Mouse (Mus musculus) limb, embryonic 14.5 days (tissue): ENCODE measurements at regions not wholly inside any gene's neighbourhood (a gene's known extent, or its start where the extent isn't known, plus 50 kb on each side); places are given as distances from the start of the nearest gene placed in this dataset.

ENCODE experiments used
- ATAC-seq: fragments of 200-750 bp; cut with Nextera tagmentation; 2 replicates; pipeline ENCODE4 v1.8.0; 2017; ENCODE audit warnings: low read depth, moderate number of reproducible peaks, moderate TSS enrichment; ENCODE audit not compliant: low FRiP score
- DNase-seq: peaks from one replicate; pipeline ENCODE4 v3.0.0-alpha.2; 2015; ENCODE audit warnings: low spot score
- H3K27ac ChIP-seq: fragments of 300-500 bp; sonication (generic); replicated peaks from 2 replicates; pipeline ENCODE4 v1.5.1; 2014; ENCODE audit warnings: low read depth, mild to moderate bottlenecking, low read length, moderate library complexity, mixed read lengths
- H3K27me3 ChIP-seq: fragments of 300-500 bp; sonication (generic); 2 replicates; pipeline ENCODE4 v1.6.1; 2014; ENCODE audit warnings: low read length, mixed read lengths; ENCODE audit not compliant: control insufficient read depth, insufficient read depth
- H3K36me3 ChIP-seq: fragments of 300-500 bp; sonication (generic); 2 replicates; pipeline ENCODE4 v1.6.1; 2014; ENCODE audit warnings: mild to moderate bottlenecking, low read length, moderate library complexity, mixed read lengths; ENCODE audit not compliant: control insufficient read depth, insufficient read depth
- H3K4me1 ChIP-seq: fragments of 300-500 bp; sonication (generic); 2 replicates; pipeline ENCODE4 v1.6.1; 2014; ENCODE audit warnings: antibody characterized with exemption, low read length, mixed read lengths; ENCODE audit not compliant: control insufficient read depth, insufficient read depth
- H3K4me2 ChIP-seq: fragments of 300-500 bp; sonication (generic); replicated peaks from 2 replicates; pipeline ENCODE4 v1.6.1; 2014; ENCODE audit warnings: low read depth, mild to moderate bottlenecking, low read length, moderate library complexity; ENCODE audit not compliant: severe bottlenecking
- H3K4me3 ChIP-seq: fragments of 300-500 bp; sonication (generic); replicated peaks from 2 replicates; pipeline ENCODE4 v1.5.1; 2014; ENCODE audit warnings: low read length
- H3K9ac ChIP-seq: fragments of 300-500 bp; sonication (generic); 2 replicates; pipeline ENCODE4 v1.6.1; 2014; ENCODE audit warnings: mild to moderate bottlenecking, low read depth, low read length, moderate library complexity; ENCODE audit not compliant: severe bottlenecking
- H3K9me3 ChIP-seq: fragments of 300-500 bp; sonication (generic); 2 replicates; pipeline ENCODE4 v1.6.1; 2016; ENCODE audit warnings: low read length; ENCODE audit not compliant: control insufficient read depth
- POLR2A ChIP-seq: fragments of 200-500 bp; IDR thresholded peaks from 2 replicates; pipeline ENCODE4 v1.8.0; 2012; ENCODE audit warnings: inconsistent platforms, mild to moderate bottlenecking, moderate library complexity, borderline replicate concordance; ENCODE audit not compliant: insufficient read depth, insufficient read length; ENCODE audit errors: extremely low read depth
- WGBS: fragments of 180-500 bp; shearing (Covaris S2); extraction: QIAGEN DNeasy Blood & Tissue Kit; methylation state at CpG from one replicate; pipeline ENCODE4 v1.1.7; 2014; 5-methylcytosine and 5-hydroxymethylcytosine counted together

GRCm38 (mm10) chr7:36157270-36157945, 354.6 kb upstream of the Zfp507 start:
- H3K9me3 ChIP-seq, result no peaks in the 10 kb centered on the region
- no peak for DNase-seq
- no peak for TF ChIP-seq POLR2A
- H3K27me3 ChIP-seq, result no peaks in the 10 kb centered on the region
- H3K9ac ChIP-seq, result no peak overlapping the region
- peaks cover 6% of the 10 kb centered on the region; the same call in 1 of the 2 replicates for H3K4me1 ChIP-seq
- 57% methylated on average over 22 of the region's 22 CpGs for WGBS
- no peak overlapping the region for H3K27ac ChIP-seq
- H3K4me2 ChIP-seq, result no peak overlapping the region
- no peak overlapping the region for H3K4me3 ChIP-seq
- ATAC-seq, result no peak
- no peaks in the 10 kb centered on the region for H3K36me3 ChIP-seq

GRCm38 (mm10) chr7:36156595-36156994, 353.8 kb upstream of the Zfp507 start:
- H3K27ac ChIP-seq, result no peak overlapping the region
- H3K36me3 ChIP-seq, result no peaks in the 10 kb centered on the region
- H3K4me2 ChIP-seq, result no peak overlapping the region

GRCm38 (mm10) chr7:36155576-36155975, 352.8 kb upstream of the Zfp507 start:
- DNase-seq (peak; percentile 54), ATAC-seq (no peak)
- TF ChIP-seq POLR2A, result no peak
- H3K27me3 ChIP-seq, result no peaks in the 10 kb centered on the region
- H3K4me3 ChIP-seq, result no peak overlapping the region
- WGBS, result 42% methylated on average over 2 of the region's 2 CpGs
- H3K9ac ChIP-seq, result no peak overlapping the region
- H3K9me3 ChIP-seq, result no peaks in the 10 kb centered on the region
- H3K36me3 ChIP-seq, result no peaks in the 10 kb centered on the region
- H3K4me1 ChIP-seq, result peaks cover 12% of the 10 kb centered on the region; the same call in 1 of the 2 replicates
- H3K27ac ChIP-seq, result no peak overlapping the region
- H3K4me2 ChIP-seq, result no peak overlapping the region

More at GRCm38 (mm10) chr7:36156595-36156994, 353.8 kb upstream of the Zfp507 start:
- no peak overlapping the region for H3K9ac ChIP-seq
- peaks cover 8% of the 10 kb centered on the region; the same call in 1 of the 2 replicates for H3K4me1 ChIP-seq
- ATAC-seq (no peak), DNase-seq (no peak)
- no peaks in the 10 kb centered on the region for H3K27me3 ChIP-seq
- no peak overlapping the region for H3K4me3 ChIP-seq
- no peaks in the 10 kb centered on the region for H3K9me3 ChIP-seq
- no peak for TF ChIP-seq POLR2A
- 58% methylated on average over 12 of the region's 12 CpGs for WGBS

- peaks cover 12% of the 10 kb centered on the region; the same call in 1 of the 2 replicates for H3K4me1 ChIP-seq
- H3K9ac ChIP-seq, result no peak overlapping the region
- no peaks in the 10 kb centered on the region for H3K9me3 ChIP-seq
- H3K36me3 ChIP-seq, result no peaks in the 10 kb centered on the region
- ATAC-seq (no peak), DNase-seq (no peak)
- no peak for TF ChIP-seq POLR2A
- H3K4me3 ChIP-seq, result no peak overlapping the region
- WGBS, result 86% methylated on average over 6 of the region's 6 CpGs
- H3K27ac ChIP-seq, result no peak overlapping the region
- H3K4me2 ChIP-seq, result no peak overlapping the region
- H3K27me3 ChIP-seq, result no peaks in the 10 kb centered on the region
Measured at GRCm38 (mm10) chr7:36155159-36155558, 352.4 kb upstream of the Zfp507 start.

GRCm38 (mm10) chr7:36150871-36151560, 348.2 kb upstream of the Zfp507 start:
- H3K9me3 ChIP-seq, result no peaks in the 10 kb centered on the region
- no peak overlapping the region for H3K4me3 ChIP-seq
- H3K4me1 ChIP-seq, result peaks cover 7% of the 10 kb centered on the region; the same call in 1 of the 2 replicates
- H3K36me3 ChIP-seq, result no peaks in the 10 kb centered on the region
- H3K27me3 ChIP-seq, result no peaks in the 10 kb centered on the region
- DNase-seq (no peak), ATAC-seq (no peak)
- no peak overlapping the region for H3K9ac ChIP-seq
- no peak overlapping the region for H3K4me2 ChIP-seq
- 32% methylated on average over 12 of the region's 12 CpGs for WGBS
- no peak overlapping the region for H3K27ac ChIP-seq
- no peak for TF ChIP-seq POLR2A
